Mouse (Mus musculus) c-Kit-positive CD71-positive TER-119-positive erythroid progenitor cells, embryonic 14.5 days (primary cell): ENCODE results near the gene Pigg.

Experiments used
- DNase-seq: peaks from one replicate; pipeline ENCODE4 v3.0.0-alpha.2; 2013; ENCODE audit warnings: low spot score

The Pigg gene

GRCm38 (mm10) chr5:108357862-108358261 is 45.5 kb downstream of the Pigg start:
- DNase-seq: no peak

GRCm38 (mm10) chr5:108359491-108359890 is 47.1 kb downstream of the Pigg start:
- DNase-seq: no peak

- DNase-seq: no peak
Measured at GRCm38 (mm10) chr5:108360211-108360610, 47.8 kb downstream of the Pigg start.

- no peak for DNase-seq
Measured at GRCm38 (mm10) chr5:108362330-108362729, 49.9 kb downstream of the Pigg start.

- DNase-seq: no peak
Measured at GRCm38 (mm10) chr5:108366328-108366983, 54.0 kb downstream of the Pigg start.

- no peak for DNase-seq
Measured at GRCm38 (mm10) chr5:108366984-108367841, 54.8 kb downstream of the Pigg start.

- DNase-seq: no peak
Measured at GRCm38 (mm10) chr5:108367871-108368332, 55.5 kb downstream of the Pigg start, which contains the start of gene Gm42517. Gene Gm42517 (minus strand): TSS chr5:108367922.

GRCm38 (mm10) chr5:108368446-108368845 is 56.0 kb downstream of the Pigg start:
- no peak for DNase-seq

GRCm38 (mm10) chr5:108368851-108369621 is 56.6 kb downstream of the Pigg start:
- DNase-seq: no peak

- no peak for DNase-seq
Measured at GRCm38 (mm10) chr5:108369964-108370363, 57.6 kb downstream of the Pigg start.

GRCm38 (mm10) chr5:108374079-108374478 is 61.7 kb downstream of the Pigg start:
- DNase-seq: no peak

GRCm38 (mm10) chr5:108376059-108376458 is 63.6 kb downstream of the Pigg start:
- no peak for DNase-seq

- DNase-seq: no peak
Measured at GRCm38 (mm10) chr5:108378346-108378745, 65.9 kb downstream of the Pigg start.

GRCm38 (mm10) chr5:108385632-108386031 is 73.2 kb downstream of the Pigg start:
- no peak for DNase-seq

- DNase-seq: no peak
Measured at GRCm38 (mm10) chr5:108386449-108386848, 74.0 kb downstream of the Pigg start.

GRCm38 (mm10) chr5:108388201-108388600 is 75.8 kb downstream of the Pigg start, which contains the start of gene Pde6b:
Gene Pde6b (plus strand): TSS chr5:108388391.
- DNase-seq: no peak

- no peak for DNase-seq
Measured at GRCm38 (mm10) chr5:108389744-108390143, 77.3 kb downstream of the Pigg start.
